Mouse (Mus musculus) hindbrain, embryonic 12.5 days (tissue): ENCODE measurements at regions not wholly inside any gene's neighbourhood (a gene's known extent, or its start where the extent isn't known, plus 50 kb on each side); places are given as distances from the start of the nearest gene placed in this dataset.

Experiments used
- ATAC-seq: fragments of 200-750 bp; cut with Nextera tagmentation; 2 replicates; pipeline ENCODE4 v1.8.0; 2017; ENCODE audit warnings: moderate TSS enrichment; ENCODE audit not compliant: low FRiP score
- H3K27ac ChIP-seq: fragments of 300-500 bp; sonication (generic); 2 replicates; pipeline ENCODE4 v1.5.1; 2016; ENCODE audit warnings: mild to moderate bottlenecking
- H3K27me3 ChIP-seq: fragments of 300-500 bp; sonication (generic); 2 replicates; pipeline ENCODE4 v1.6.1; 2016; ENCODE audit warnings: mild to moderate bottlenecking
- H3K36me3 ChIP-seq: fragments of 300-500 bp; sonication (generic); 2 replicates; pipeline ENCODE4 v1.6.1; 2016; ENCODE audit warnings: mild to moderate bottlenecking
- H3K4me1 ChIP-seq: fragments of 300-500 bp; sonication (generic); 2 replicates; pipeline ENCODE4 v1.6.1; 2016
- H3K4me2 ChIP-seq: fragments of 300-500 bp; sonication (generic); replicated peaks from 2 replicates; pipeline ENCODE4 v1.6.1; 2016; ENCODE audit warnings: mild to moderate bottlenecking
- H3K4me3 ChIP-seq: fragments of 300-500 bp; sonication (generic); 2 replicates; pipeline ENCODE4 v1.5.1; 2016; ENCODE audit warnings: mild to moderate bottlenecking
- H3K9ac ChIP-seq: fragments of 300-500 bp; sonication (generic); 2 replicates; pipeline ENCODE4 v1.6.1; 2016; ENCODE audit warnings: mild to moderate bottlenecking, moderate library complexity
- H3K9me3 ChIP-seq: fragments of 300-500 bp; sonication (generic); replicated peaks from 2 replicates; pipeline ENCODE4 v1.6.1; 2016; ENCODE audit warnings: mild to moderate bottlenecking
- WGBS: fragments of 180-500 bp; shearing (Covaris S2); methylation state at CpG from one replicate; pipeline ENCODE4 v1.1.7; 2016; 5-methylcytosine and 5-hydroxymethylcytosine counted together

DNA sequence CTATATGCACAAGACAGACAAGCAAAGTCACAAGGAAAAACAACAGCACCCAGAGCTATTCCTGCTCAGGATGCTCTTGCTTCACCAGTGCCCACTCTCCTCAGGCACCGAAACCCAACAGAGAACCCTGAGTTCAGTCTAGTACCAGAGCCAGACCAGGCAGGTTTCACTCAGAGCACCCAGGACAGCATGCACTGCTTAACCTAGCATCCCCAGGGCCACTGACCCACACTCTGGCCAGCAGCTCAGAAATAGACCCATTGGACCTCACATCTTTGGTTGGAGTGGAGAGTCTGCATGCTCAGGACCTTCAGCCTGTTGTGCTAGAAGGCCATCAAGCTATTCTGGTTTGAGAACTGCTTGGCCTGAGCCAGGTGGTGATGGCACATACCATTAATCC is 157.0 kb downstream of the Chst1 start:
- Histone ChIP-seq H3K36me3 (no peaks in the 10 kb centered on the region), H3K4me3 (no peak overlapping the region), H3K27ac (no peak overlapping the region), H3K9me3 (no peaks in the 10 kb centered on the region), H3K27me3 (no peaks in the 10 kb centered on the region; the same call in 1 of the 2 replicates), H3K4me1 (no peaks in the 10 kb centered on the region), H3K4me2 (no peak overlapping the region), H3K9ac (no peak overlapping the region)
- WGBS = 94% methylated on average over 1 of the region's 1 CpGs
- ATAC-seq = no peak

GRCm38 (mm10) chr2:92758775-92759174 is 156.1 kb upstream of the Syt13 start:
- no peaks in the 10 kb centered on the region for H3K9me3 ChIP-seq
- no peak overlapping the region for H3K27ac ChIP-seq
- ATAC-seq = no peak
- H3K4me2 ChIP-seq = no peak overlapping the region
- H3K4me1 ChIP-seq = no peaks in the 10 kb centered on the region
- H3K27me3 ChIP-seq = no peaks in the 10 kb centered on the region
- 67% methylated on average over 3 of the region's 3 CpGs for WGBS
- H3K9ac ChIP-seq = no peak overlapping the region
- H3K36me3 ChIP-seq = no peaks in the 10 kb centered on the region
- H3K4me3 ChIP-seq = no peak overlapping the region

DNA sequence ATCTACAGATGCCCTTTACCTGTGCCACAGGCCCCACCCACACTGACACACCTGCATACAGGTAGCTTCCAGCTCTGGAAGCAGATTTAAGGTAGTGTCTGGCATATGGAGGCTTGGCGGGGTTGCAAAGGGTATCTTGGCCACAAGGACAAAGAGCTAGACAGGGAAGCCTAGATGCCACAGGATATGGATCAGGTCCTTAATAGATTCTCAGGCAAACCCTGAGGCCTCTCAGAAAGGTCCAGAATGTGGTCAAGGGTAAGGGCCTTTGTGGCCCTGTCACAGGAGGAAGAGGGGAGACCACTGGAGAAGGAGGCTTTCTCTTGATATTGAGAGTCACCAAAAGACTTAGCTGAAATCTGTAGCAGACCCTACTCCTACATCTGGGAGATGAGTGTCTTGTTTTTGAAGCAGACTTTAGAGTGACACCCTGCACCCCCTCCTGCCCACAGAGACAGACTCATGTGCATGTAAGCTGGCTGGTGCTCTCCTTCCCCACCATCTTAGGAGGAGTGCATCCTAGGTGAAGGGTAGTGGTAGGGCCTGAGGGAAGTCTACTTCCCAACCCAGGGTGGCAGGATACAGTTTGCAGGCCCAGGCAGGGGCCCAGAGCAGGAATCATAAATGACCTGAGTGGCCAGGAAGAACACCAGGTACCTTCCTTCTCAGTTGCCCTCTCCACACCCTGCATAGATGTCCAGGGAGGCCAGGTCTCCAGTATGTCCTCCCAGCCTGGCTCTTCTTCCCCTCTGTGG is 150.8 kb upstream of the Syt13 start:
- Histone ChIP-seq H3K27ac (no peak overlapping the region), H3K4me1 (no peaks in the 10 kb centered on the region), H3K9me3 (no peaks in the 10 kb centered on the region), H3K4me2 (no peak overlapping the region), H3K9ac (no peak overlapping the region), H3K36me3 (no peaks in the 10 kb centered on the region), H3K27me3 (no peaks in the 10 kb centered on the region), H3K4me3 (no peak overlapping the region)
- no peak for ATAC-seq
- WGBS = 94% methylated on average over 1 of the region's 1 CpGs

DNA sequence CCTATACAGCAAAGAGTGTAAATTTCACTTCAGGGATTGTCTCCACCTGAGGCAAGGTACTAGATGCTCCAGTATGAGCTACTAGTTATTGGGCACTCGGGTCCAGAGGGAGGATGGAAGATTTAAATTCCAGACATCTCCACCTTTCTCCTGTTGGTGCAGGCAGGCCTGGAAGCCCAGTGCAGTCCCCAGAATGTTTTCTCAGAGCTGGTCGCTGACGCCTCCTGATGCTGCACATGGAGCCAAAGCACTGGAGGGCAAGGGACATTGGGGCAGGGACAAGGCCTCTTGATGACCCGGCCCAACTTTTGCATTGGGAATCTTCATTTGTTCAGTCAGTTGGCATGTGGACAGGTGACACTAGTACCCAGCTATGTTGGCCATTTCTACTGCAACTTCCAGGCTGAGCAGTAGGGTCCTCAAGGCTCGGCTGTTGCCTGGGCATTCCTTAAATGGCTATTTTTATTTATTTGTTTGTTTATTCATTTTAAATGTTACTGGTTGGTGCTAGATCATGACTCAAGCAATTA is 147.4 kb upstream of the Syt13 start:
- H3K4me3 ChIP-seq = no peak overlapping the region
- no peaks in the 10 kb centered on the region for H3K27me3 ChIP-seq
- no peaks in the 10 kb centered on the region for H3K36me3 ChIP-seq
- WGBS = 86% methylated on average over 5 of the region's 5 CpGs
- H3K27ac ChIP-seq = no peak overlapping the region
- no peak for ATAC-seq
- H3K9me3 ChIP-seq = no peaks in the 10 kb centered on the region
- no peaks in the 10 kb centered on the region for H3K4me1 ChIP-seq
- H3K4me2 ChIP-seq = no peak overlapping the region
- H3K9ac ChIP-seq = no peak overlapping the region

DNA sequence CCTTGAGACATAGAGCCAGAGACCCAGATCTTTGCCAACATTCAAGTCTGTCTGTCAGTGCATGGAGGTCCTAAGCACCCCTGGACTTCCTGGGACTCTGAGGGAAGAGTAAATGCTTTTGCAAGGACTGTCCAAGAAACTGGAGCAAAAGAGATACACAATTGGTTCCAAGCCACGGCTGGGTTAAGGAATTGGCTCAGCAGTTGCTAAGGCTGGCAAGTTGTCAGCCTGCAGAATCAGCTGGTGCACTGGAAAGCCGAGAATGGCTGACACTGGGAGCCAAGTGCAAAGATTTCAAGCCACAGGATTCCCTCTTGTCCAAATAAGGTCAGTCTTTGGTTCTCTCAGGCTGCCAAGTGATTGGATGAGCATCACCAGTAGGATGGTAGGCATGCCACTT is 146.8 kb upstream of the Syt13 start:
- Histone ChIP-seq H3K9me3 (no peaks in the 10 kb centered on the region), H3K4me3 (no peak overlapping the region), H3K4me1 (no peaks in the 10 kb centered on the region), H3K4me2 (no peak overlapping the region), H3K27ac (no peak overlapping the region), H3K27me3 (no peaks in the 10 kb centered on the region), H3K9ac (no peak overlapping the region), H3K36me3 (no peaks in the 10 kb centered on the region)
- ATAC-seq = no peak
- WGBS = 76% methylated on average over 2 of the region's 2 CpGs

GRCm38 (mm10) chr2:92769061-92769460 is 145.8 kb upstream of the Syt13 start:
- H3K4me2 ChIP-seq = no peak overlapping the region
- no peaks in the 10 kb centered on the region for H3K9me3 ChIP-seq
- no peak overlapping the region for H3K9ac ChIP-seq
- H3K27ac ChIP-seq = no peak overlapping the region
- H3K4me3 ChIP-seq = no peak overlapping the region
- no peaks in the 10 kb centered on the region for H3K4me1 ChIP-seq
- no peaks in the 10 kb centered on the region for H3K27me3 ChIP-seq
- no peak for ATAC-seq
- no peaks in the 10 kb centered on the region for H3K36me3 ChIP-seq
- WGBS = 56% methylated on average over 3 of the region's 3 CpGs

DNA sequence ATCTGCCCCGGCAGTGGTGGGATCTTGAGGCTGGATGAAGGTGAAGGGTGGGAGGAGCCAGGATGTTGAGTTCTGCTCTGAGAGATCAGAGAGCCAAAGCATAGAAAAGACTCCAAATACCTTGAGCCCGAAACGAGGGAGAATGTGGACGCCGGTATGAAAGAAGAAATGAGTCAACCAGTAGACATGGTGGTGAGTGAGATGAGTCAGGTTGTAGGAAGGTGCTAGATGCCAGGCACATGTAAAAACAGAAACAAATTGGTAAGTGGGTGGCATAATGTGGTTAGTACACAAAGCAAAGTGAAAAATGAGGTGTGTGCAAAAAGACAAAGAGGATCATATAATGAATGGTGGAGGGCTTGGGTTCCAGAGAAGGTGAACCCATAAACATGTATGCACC is 144.8 kb upstream of the Syt13 start:
- no peaks in the 10 kb centered on the region for H3K4me1 ChIP-seq
- H3K9me3 ChIP-seq = no peaks in the 10 kb centered on the region
- WGBS = 89% methylated on average over 5 of the region's 5 CpGs
- no peak overlapping the region for H3K27ac ChIP-seq
- H3K36me3 ChIP-seq = no peaks in the 10 kb centered on the region
- H3K4me2 ChIP-seq = no peak overlapping the region
- no peak overlapping the region for H3K9ac ChIP-seq
- no peak for ATAC-seq
- H3K27me3 ChIP-seq = no peaks in the 10 kb centered on the region
- no peak overlapping the region for H3K4me3 ChIP-seq

- H3K9me3 ChIP-seq = no peaks in the 10 kb centered on the region
- no peak overlapping the region for H3K27ac ChIP-seq
- no peaks in the 10 kb centered on the region for H3K27me3 ChIP-seq
- no peaks in the 10 kb centered on the region for H3K36me3 ChIP-seq
- H3K4me2 ChIP-seq = no peak overlapping the region
- 83% methylated on average over 7 of the region's 7 CpGs for WGBS
- H3K4me3 ChIP-seq = no peak overlapping the region
- no peaks in the 10 kb centered on the region for H3K4me1 ChIP-seq
- ATAC-seq = no peak
- H3K9ac ChIP-seq = no peak overlapping the region
These were observed 142.3 kb upstream of the Syt13 start for GRCm38 (mm10) chr2:92772623-92773022.

- no peak for ATAC-seq
- Histone ChIP-seq H3K27me3 (no peaks in the 10 kb centered on the region), H3K27ac (no peak overlapping the region), H3K4me1 (no peaks in the 10 kb centered on the region), H3K9ac (no peak overlapping the region), H3K4me3 (no peak overlapping the region), H3K4me2 (no peak overlapping the region), H3K36me3 (no peaks in the 10 kb centered on the region), H3K9me3 (no peaks in the 10 kb centered on the region)
- 86% methylated on average over 2 of the region's 2 CpGs for WGBS
These were observed 138.4 kb upstream of the Syt13 start for GRCm38 (mm10) chr2:92776497-92776896.

GRCm38 (mm10) chr2:92779101-92779500 is 135.8 kb upstream of the Syt13 start:
- Histone ChIP-seq H3K4me3 (no peak overlapping the region), H3K27ac (no peak overlapping the region), H3K4me2 (no peak overlapping the region), H3K4me1 (no peaks in the 10 kb centered on the region), H3K27me3 (no peaks in the 10 kb centered on the region), H3K36me3 (no peaks in the 10 kb centered on the region), H3K9ac (no peak overlapping the region), H3K9me3 (no peaks in the 10 kb centered on the region)
- 50% methylated on average over 1 of the region's 1 CpGs for WGBS
- no peak for ATAC-seq

DNA sequence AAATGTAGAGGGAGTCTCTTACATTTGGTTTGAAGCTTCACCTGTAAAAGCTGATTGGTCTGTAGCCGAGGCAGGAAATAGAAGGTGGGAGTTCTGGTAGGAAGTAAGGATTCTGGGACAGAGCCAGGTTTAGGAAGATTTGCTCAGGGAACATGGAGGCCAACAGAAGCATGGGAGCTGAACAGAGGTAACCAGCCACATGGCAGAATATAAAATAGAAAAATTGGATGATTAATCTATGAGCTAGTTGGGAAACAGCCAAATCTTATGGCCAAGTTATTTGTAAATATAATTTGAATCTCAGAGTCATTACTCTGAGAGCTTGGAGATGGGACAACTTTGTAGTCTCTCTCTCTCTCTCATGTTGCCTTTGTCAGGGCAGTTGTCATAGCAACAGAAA is 134.9 kb upstream of the Syt13 start:
- H3K9ac ChIP-seq = no peak overlapping the region
- no peaks in the 10 kb centered on the region for H3K4me1 ChIP-seq
- H3K36me3 ChIP-seq = no peaks in the 10 kb centered on the region
- 91% methylated on average over 1 of the region's 1 CpGs for WGBS
- H3K4me3 ChIP-seq = no peak overlapping the region
- ATAC-seq = no peak
- H3K27me3 ChIP-seq = no peaks in the 10 kb centered on the region
- H3K9me3 ChIP-seq = no peaks in the 10 kb centered on the region
- no peak overlapping the region for H3K4me2 ChIP-seq
- no peak overlapping the region for H3K27ac ChIP-seq

- 75% methylated on average over 5 of the region's 5 CpGs for WGBS
- Histone ChIP-seq H3K9ac (no peak overlapping the region), H3K4me1 (no peaks in the 10 kb centered on the region), H3K27ac (no peak overlapping the region), H3K36me3 (no peaks in the 10 kb centered on the region), H3K4me3 (no peak overlapping the region), H3K9me3 (no peaks in the 10 kb centered on the region), H3K4me2 (no peak overlapping the region), H3K27me3 (no peaks in the 10 kb centered on the region)
- ATAC-seq = no peak
These were observed 133.4 kb upstream of the Syt13 start for GRCm38 (mm10) chr2:92781451-92781850.

GRCm38 (mm10) chr2:92782621-92783020 is 132.3 kb upstream of the Syt13 start:
- WGBS = 82% methylated on average over 4 of the region's 4 CpGs
- Histone ChIP-seq H3K27me3 (no peaks in the 10 kb centered on the region), H3K4me1 (no peaks in the 10 kb centered on the region), H3K4me3 (no peak overlapping the region), H3K4me2 (no peak overlapping the region), H3K27ac (no peak overlapping the region), H3K9ac (no peak overlapping the region), H3K36me3 (no peaks in the 10 kb centered on the region), H3K9me3 (no peaks in the 10 kb centered on the region)
- ATAC-seq = no peak
